Mouse (Mus musculus): Measurements from ENCODE around the gene Bach1. TPM values are rescaled to one million over a fixed set of nuclear protein-coding genes. Genes with fewer than 3 reads are reported as not detected.

Bach1 gene
- polyA plus RNA-seq, 1 experiment from 2014 or later, result 23.4 TPM

- ATAC-seq (ENCODE audit: low FRiP score, low read depth), result no peak
- WGBS, result 77% methylated on average over 5 of the region's 5 CpGs
- peaks cover 45% of the 10 kb centered on the region for H3K4me1 ChIP-seq
Observed at GRCm38 (mm10) chr16:87704225-87704624, 5.5 kb downstream of the Bach1 start.

GRCm38 (mm10) chr16:87705892-87706589 lies 7.3 kb downstream of the Bach1 start:
- Histone ChIP-seq H3K4me1 (peaks cover 34% of the 10 kb centered on the region), H3K4me3 (no peak overlapping the region), H3K27ac (no peak overlapping the region), H3K36me3 (no peaks in the 10 kb centered on the region), H3K4me2 (replicated peaks) (no peak overlapping the region), H3K9me3 (no peaks in the 10 kb centered on the region), H3K9ac (no peak overlapping the region), H3K27me3 (replicated peaks) (no peaks in the 10 kb centered on the region)
- ATAC-seq (ENCODE audit: low FRiP score, low read depth), result no peak
- 79% methylated on average over 19 of the region's 19 CpGs for WGBS

More at GRCm38 (mm10) chr16:87704225-87704624, 5.5 kb downstream of the Bach1 start:
- Histone ChIP-seq H3K27me3 (replicated peaks) (no peaks in the 10 kb centered on the region), H3K9me3 (no peaks in the 10 kb centered on the region), H3K9ac (no peak overlapping the region), H3K27ac (no peak overlapping the region), H3K4me3 (no peak overlapping the region), H3K36me3 (no peaks in the 10 kb centered on the region), H3K4me2 (replicated peaks) (no peak overlapping the region)

- Histone ChIP-seq H3K36me3 (no peaks in the 10 kb centered on the region), H3K27me3 (replicated peaks) (no peaks in the 10 kb centered on the region), H3K9ac (no peak overlapping the region), H3K27ac (no peak overlapping the region), H3K9me3 (no peaks in the 10 kb centered on the region), H3K4me2 (replicated peaks) (no peak overlapping the region), H3K4me1 (peaks cover 34% of the 10 kb centered on the region), H3K4me3 (no peak overlapping the region)
- no peak for ATAC-seq (ENCODE audit: low FRiP score, low read depth)
- WGBS, result 95% methylated on average over 4 of the region's 4 CpGs
Observed at GRCm38 (mm10) chr16:87707335-87707734, 8.6 kb downstream of the Bach1 start.

GRCm38 (mm10) chr16:87708570-87708969 lies 9.8 kb downstream of the Bach1 start:
- no peaks in the 10 kb centered on the region for H3K27me3 ChIP-seq (replicated peaks)
- H3K4me3 ChIP-seq, result no peak overlapping the region
- no peak overlapping the region for H3K4me2 ChIP-seq (replicated peaks)
- 83% methylated on average over 5 of the region's 5 CpGs for WGBS
- ATAC-seq (ENCODE audit: low FRiP score, low read depth), result no peak
- no peaks in the 10 kb centered on the region for H3K9me3 ChIP-seq
- peaks cover 23% of the 10 kb centered on the region for H3K4me1 ChIP-seq
- H3K9ac ChIP-seq, result no peak overlapping the region
- H3K27ac ChIP-seq, result no peak overlapping the region
- no peaks in the 10 kb centered on the region for H3K36me3 ChIP-seq

- WGBS, result 77% methylated on average over 5 of the region's 5 CpGs
- no peak overlapping the region for H3K4me3 ChIP-seq
Observed at GRCm38 (mm10) chr16:87709144-87709543, 10.4 kb downstream of the Bach1 start.

GRCm38 (mm10) chr16:87709971-87710370 lies 11.2 kb downstream of the Bach1 start:
- 93% methylated on average over 9 of the region's 9 CpGs for WGBS
- no peaks in the 10 kb centered on the region for H3K9me3 ChIP-seq
- H3K9ac ChIP-seq, result no peak overlapping the region
- no peak overlapping the region for H3K4me2 ChIP-seq (replicated peaks)
- H3K4me3 ChIP-seq, result no peak overlapping the region
- no peaks in the 10 kb centered on the region for H3K27me3 ChIP-seq (replicated peaks)
- H3K36me3 ChIP-seq, result no peaks in the 10 kb centered on the region
- peaks cover 22% of the 10 kb centered on the region for H3K4me1 ChIP-seq
- H3K27ac ChIP-seq, result no peak overlapping the region
- ATAC-seq (ENCODE audit: low FRiP score, low read depth), result no peak

More at GRCm38 (mm10) chr16:87709144-87709543, 10.4 kb downstream of the Bach1 start:
- no peak overlapping the region for H3K4me2 ChIP-seq (replicated peaks)
- H3K4me1 ChIP-seq, result peaks cover 22% of the 10 kb centered on the region
- H3K27ac ChIP-seq, result no peak overlapping the region
- H3K9me3 ChIP-seq, result no peaks in the 10 kb centered on the region
- H3K36me3 ChIP-seq, result no peaks in the 10 kb centered on the region
- H3K9ac ChIP-seq, result no peak overlapping the region
- no peak for ATAC-seq (ENCODE audit: low FRiP score, low read depth)
- no peaks in the 10 kb centered on the region for H3K27me3 ChIP-seq (replicated peaks)

GRCm38 (mm10) chr16:87711961-87712360 lies 13.2 kb downstream of the Bach1 start:
- no peaks in the 10 kb centered on the region for H3K9me3 ChIP-seq
- no peak overlapping the region for H3K27ac ChIP-seq
- H3K4me2 ChIP-seq (replicated peaks), result no peak overlapping the region
- peaks cover 5% of the 10 kb centered on the region for H3K36me3 ChIP-seq
- H3K4me3 ChIP-seq, result no peak overlapping the region
- H3K27me3 ChIP-seq (replicated peaks), result no peaks in the 10 kb centered on the region
- WGBS, result 91% methylated on average over 2 of the region's 2 CpGs
- ATAC-seq (ENCODE audit: low FRiP score, low read depth), result no peak
- no peak overlapping the region for H3K9ac ChIP-seq
- H3K4me1 ChIP-seq, result peaks cover 12% of the 10 kb centered on the region; the same call in 1 of the 2 replicates

- H3K9ac ChIP-seq, result no peak overlapping the region
- no peak overlapping the region for H3K4me2 ChIP-seq (replicated peaks)
- H3K4me3 ChIP-seq, result no peak overlapping the region
- 83% methylated on average over 18 of the region's 18 CpGs for WGBS
- H3K36me3 ChIP-seq, result peaks cover 5% of the 10 kb centered on the region
- no peak for ATAC-seq (ENCODE audit: low FRiP score, low read depth)
- no peak overlapping the region for H3K27ac ChIP-seq
- H3K9me3 ChIP-seq, result no peaks in the 10 kb centered on the region
- H3K27me3 ChIP-seq (replicated peaks), result no peaks in the 10 kb centered on the region
- peaks cover 5% of the 10 kb centered on the region; the same call in 1 of the 2 replicates for H3K4me1 ChIP-seq
Observed at GRCm38 (mm10) chr16:87712986-87713693, 14.4 kb downstream of the Bach1 start.

- no peaks in the 10 kb centered on the region for H3K4me1 ChIP-seq
- WGBS, result 96% methylated on average over 9 of the region's 9 CpGs
- no peak overlapping the region for H3K9ac ChIP-seq
Observed at GRCm38 (mm10) chr16:87714550-87714949, 15.8 kb downstream of the Bach1 start.

GRCm38 (mm10) chr16:87715221-87715620 lies 16.5 kb downstream of the Bach1 start:
- Histone ChIP-seq H3K4me1 (no peaks in the 10 kb centered on the region), H3K4me3 (no peak overlapping the region), H3K9me3 (no peaks in the 10 kb centered on the region), H3K4me2 (replicated peaks) (no peak overlapping the region), H3K27ac (no peak overlapping the region), H3K27me3 (replicated peaks) (no peaks in the 10 kb centered on the region), H3K36me3 (peaks cover 19% of the 10 kb centered on the region), H3K9ac (no peak overlapping the region)
- WGBS, result 92% methylated on average over 16 of the region's 16 CpGs
- no peak for ATAC-seq (ENCODE audit: low FRiP score, low read depth)

More at GRCm38 (mm10) chr16:87714550-87714949, 15.8 kb downstream of the Bach1 start:
- H3K4me2 ChIP-seq (replicated peaks), result no peak overlapping the region
- H3K9me3 ChIP-seq, result no peaks in the 10 kb centered on the region
- H3K4me3 ChIP-seq, result no peak overlapping the region
- no peak for ATAC-seq (ENCODE audit: low FRiP score, low read depth)
- H3K36me3 ChIP-seq, result peaks cover 12% of the 10 kb centered on the region
- no peak overlapping the region for H3K27ac ChIP-seq
- no peaks in the 10 kb centered on the region for H3K27me3 ChIP-seq (replicated peaks)

GRCm38 (mm10) chr16:87716269-87716668 lies 17.5 kb downstream of the Bach1 start:
- no peak for ATAC-seq (ENCODE audit: low FRiP score, low read depth)
- Histone ChIP-seq H3K4me1 (no peaks in the 10 kb centered on the region), H3K27ac (no peak overlapping the region), H3K9me3 (no peaks in the 10 kb centered on the region), H3K27me3 (replicated peaks) (no peaks in the 10 kb centered on the region), H3K4me3 (no peak overlapping the region), H3K9ac (no peak overlapping the region), H3K36me3 (peaks cover 24% of the 10 kb centered on the region), H3K4me2 (replicated peaks) (no peak overlapping the region)
- WGBS, result 78% methylated on average over 11 of the region's 11 CpGs

GRCm38 (mm10) chr16:87717046-87717660 lies 18.4 kb downstream of the Bach1 start:
- H3K9me3 ChIP-seq, result no peaks in the 10 kb centered on the region
- WGBS, result 83% methylated on average over 5 of the region's 5 CpGs
- no peak overlapping the region for H3K4me2 ChIP-seq (replicated peaks)
- ATAC-seq (ENCODE audit: low FRiP score, low read depth), result no peak
- H3K4me1 ChIP-seq, result no peaks in the 10 kb centered on the region
- H3K36me3 ChIP-seq, result peaks cover 28% of the 10 kb centered on the region
- H3K4me3 ChIP-seq, result no peak overlapping the region
- no peak overlapping the region for H3K9ac ChIP-seq
- no peak overlapping the region for H3K27ac ChIP-seq
- no peaks in the 10 kb centered on the region for H3K27me3 ChIP-seq (replicated peaks)

Measured in neural tube, embryonic 12.5 days (tissue).